Mouse (Mus musculus) skeletal muscle tissue, adult 2 months (tissue): ENCODE measurements around the gene Tmem38b.
"Not testable (repeated sequence)": the region's sequence is repeated elsewhere in the genome, so short reads cannot be mapped to it uniquely, and the experiment has no call there.

ENCODE experiments used
- DNase-seq: peaks from one replicate; pipeline ENCODE4 v3.0.0-alpha.2; 2012; ENCODE audit warnings: low read depth, low spot score

Gene Tmem38b

DNA sequence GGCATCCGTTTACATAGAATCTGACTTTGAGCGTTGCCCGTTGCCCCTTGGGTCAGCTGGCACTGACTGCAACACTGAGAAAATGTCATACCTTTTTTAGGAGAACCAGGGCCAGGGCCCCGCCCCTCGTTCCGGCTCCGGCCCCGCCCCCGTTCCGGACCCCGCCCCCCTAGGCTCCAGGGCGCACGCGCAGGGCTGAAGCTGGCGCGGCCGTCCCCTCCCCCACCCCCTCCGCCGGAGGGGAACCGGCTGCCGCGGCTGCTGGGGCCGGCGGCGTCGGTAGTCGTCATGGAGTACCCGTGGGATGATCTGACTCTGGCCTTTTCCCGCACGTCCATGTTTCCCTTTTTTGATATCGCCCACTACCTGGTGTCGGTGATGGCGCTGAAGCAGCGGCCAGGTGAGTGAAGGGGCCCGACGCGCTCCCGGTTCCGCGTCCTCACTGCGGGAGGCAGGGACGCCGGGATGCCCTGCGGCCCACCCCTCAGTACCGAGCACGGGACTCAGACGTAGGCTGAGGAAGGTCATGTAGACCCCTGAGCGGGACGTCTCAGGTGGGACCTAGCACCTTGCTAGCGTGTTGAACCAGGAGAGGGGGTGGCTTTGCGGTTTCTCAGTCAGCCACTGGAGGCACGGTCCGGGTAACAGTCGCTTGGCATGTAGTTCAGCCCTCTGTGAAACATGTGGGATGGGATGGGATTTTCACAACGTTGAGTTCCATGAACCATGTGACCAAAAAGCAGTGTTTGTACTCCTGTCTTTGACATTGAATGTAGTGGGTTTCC lies at the start of gene Tmem38b:
Gene Tmem38b (plus strand): TSS at position 225 of the 785 bp plus-strand sequence.
- peak; percentile 73 for DNase-seq

DNA sequence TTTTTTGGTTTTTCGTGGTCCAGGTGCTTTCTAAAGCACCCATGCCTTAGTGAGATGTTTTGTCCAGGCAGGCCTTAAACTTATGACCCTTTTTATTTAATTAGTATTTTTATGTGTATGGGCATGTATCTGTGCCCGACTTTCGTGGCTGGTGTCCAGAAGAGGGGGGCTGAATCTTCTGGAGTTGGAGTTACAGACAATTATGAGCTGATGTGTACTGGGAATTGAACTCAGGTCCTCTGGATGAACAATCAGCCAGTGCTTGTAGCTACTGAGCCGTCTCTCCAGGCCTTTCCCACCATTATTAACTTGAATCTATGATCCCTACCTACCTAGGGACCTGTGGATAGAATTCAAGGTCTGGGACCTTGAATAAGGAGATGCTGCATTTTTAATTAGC lies 44.4 kb upstream of the Tmem38b start:
- DNase-seq, result no peak

DNA sequence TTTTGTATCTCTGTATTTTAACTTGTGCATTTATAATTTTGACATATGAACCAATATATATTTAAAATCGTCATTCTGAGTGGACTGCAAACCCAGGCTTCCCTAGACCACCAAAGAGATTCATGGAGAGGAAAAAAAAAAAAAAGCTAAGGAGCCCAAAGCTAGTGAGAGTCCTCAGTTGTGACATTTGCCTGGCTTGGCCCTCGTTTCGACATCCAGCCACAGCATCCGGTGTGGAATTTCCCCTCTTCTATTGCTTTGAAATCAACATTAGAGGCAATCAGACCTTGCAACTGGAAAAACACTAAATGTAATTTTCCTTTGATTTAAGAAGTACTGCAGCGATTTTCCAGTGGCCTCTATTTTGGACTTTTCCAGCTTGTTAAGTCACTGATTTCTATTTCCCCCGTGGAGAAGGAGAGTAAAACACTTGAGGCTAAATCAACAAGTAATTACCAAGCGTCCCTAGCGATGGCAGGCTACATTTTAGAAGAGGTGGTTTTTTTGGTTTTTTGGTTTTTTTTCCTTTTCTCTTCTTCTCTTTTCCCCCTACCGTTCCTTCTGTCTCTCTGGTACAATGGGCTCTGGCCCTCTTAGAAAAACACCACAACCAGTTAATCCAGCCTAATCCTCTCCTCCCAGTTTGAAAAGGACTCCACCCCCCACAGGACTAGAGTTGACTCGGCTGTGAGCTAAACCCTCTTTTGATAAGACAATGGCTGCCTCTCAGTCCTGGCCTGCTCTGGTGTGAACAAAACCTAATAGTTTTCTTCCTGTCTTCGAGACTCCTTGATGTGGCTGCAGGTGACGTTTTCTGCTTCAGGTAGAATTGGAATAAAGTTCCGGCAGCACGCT lies 43.4 kb upstream of the Tmem38b start:
- no peak for DNase-seq

DNA sequence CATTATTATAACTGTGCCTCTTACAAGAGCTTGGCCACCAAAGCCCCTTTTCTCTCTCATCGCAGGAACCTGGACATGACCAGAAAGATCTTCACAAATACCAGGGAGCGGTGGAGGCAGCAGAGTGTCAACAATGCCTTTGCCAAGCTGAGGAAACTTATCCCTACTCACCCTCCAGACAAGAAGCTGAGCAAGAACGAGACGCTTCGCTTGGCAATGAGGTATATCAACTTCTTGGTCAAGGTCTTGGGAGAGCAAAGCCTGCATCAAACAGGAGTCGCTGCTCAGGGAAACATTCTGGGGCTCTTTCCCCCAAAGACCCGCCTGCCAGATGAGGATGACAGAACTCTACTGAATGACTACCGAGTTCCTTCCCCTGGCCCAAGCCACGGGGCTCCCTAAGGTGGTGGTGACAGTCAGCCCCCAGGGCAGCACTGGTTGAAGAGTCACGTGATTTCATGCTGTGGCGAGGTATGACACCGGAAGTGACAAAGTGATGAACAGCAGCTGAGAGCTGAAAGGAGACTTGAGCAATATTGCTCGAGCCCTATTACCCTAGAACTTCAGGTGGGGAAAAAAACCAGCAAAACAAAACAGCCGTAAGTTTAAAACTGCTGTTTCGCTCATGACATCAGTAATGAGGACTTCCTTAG lies 40.0 kb upstream of the Tmem38b start:
- no peak for DNase-seq

DNA sequence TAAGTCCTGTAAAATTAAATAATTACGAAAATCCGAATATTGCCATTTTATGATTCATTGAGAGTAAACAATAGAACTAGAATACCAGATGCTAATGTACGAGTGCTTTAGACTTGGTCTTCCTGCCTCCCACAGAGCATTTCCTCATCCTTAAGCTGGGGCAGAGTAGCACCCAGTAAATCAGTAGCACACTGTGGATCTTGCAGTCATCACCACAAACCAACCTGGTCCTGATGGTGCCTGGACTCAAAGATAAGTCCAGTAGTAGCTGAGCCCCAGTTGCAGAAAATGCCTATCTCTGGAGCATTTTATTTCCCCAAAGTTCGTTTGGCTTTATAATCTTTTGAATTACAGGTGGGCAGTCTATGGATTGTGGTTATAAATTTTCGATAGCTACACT lies 39.0 kb upstream of the Tmem38b start:
- DNase-seq, result no peak

DNA sequence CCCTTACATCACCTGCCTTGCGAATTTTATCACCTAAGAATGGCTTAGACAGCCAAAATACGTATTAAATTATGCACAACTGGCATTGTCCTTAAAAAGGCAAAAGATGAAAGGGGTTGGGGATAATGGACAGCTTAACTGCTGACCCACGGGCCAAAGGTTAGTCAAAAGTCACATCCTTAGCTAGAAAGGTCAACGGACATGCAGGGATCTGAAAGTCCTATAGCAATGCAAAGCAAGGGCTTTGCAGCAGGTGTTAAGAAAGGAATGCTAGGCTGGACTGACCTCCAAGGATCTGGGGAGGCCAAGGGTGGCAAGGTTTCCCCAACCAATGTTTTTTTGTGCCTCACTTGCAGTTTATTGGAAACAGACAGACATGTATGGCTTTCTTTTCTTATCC lies 36.5 kb upstream of the Tmem38b start:
- DNase-seq, result no peak

DNA sequence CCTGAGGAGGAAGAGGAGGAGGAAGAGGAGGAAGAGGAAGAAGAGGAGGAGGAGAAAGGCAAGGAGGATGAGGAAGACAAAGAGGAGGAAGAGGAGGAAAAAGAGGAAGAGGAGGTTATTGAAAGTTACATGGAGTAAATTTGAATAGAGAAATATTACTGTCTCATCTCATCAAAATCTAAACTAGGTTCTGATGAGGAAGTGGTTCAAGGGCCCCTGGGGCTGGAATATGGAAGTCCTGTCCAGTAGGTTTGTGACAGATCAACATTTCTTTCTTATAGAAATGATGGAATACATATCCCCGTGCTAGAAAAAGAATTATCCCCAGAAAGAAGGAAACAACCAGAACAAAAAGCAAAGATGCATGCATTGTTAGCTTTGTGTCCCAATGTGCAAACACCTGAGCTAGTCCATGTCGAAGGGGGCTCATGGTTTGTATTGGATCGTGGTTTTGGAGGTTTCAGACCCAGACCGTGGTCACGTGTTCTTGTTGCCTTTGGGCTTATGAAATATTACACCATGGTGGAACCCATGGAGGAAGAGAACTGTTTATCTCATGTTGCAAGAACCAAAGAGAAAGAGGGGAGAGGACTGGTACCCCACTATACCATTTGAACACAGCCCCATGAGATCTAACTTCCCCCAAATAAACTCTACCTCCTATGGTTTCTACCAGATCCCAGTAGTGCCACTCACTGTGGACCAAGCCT lies 31.4 kb upstream of the Tmem38b start:
- no peak for DNase-seq

DNA sequence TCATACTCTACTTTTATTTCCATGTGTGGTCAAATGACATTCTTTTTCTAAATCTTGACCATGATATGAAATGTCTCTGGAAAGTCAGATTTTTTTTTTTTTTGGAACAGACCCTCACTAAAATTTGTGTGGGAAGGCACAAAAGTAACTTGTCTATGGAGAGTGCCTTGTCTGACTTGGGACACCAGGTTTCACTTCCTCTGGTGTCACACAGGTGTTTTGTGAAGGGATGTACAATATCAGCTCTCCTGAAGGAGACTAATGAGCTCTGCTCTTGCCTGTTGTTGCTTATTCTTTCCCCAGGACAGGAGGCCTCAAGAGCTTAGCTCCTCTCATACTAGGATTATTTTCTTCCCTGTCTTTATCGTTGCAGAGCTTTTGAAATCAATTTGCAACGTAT lies 30.8 kb upstream of the Tmem38b start:
- DNase-seq, result no peak

DNA sequence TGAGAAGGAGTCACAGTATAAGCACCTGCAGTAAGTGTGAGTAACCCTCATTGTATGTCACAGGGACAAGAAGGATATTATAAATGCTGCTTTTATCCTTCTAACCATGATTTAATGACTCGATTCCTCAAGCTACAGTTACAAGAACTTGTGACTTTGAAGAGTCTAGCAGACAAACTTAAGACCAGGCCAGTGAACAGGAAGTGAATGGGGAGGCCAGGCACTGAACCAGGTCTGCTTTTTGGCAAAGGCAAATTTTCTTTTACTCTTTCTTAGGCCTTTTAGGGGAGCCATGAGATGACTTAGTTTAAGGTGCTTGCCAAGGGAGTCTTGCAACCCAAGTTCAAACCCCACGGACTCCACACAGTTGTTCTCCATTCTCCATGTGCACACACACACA lies 30.1 kb upstream of the Tmem38b start:
- DNase-seq, result no peak

DNA sequence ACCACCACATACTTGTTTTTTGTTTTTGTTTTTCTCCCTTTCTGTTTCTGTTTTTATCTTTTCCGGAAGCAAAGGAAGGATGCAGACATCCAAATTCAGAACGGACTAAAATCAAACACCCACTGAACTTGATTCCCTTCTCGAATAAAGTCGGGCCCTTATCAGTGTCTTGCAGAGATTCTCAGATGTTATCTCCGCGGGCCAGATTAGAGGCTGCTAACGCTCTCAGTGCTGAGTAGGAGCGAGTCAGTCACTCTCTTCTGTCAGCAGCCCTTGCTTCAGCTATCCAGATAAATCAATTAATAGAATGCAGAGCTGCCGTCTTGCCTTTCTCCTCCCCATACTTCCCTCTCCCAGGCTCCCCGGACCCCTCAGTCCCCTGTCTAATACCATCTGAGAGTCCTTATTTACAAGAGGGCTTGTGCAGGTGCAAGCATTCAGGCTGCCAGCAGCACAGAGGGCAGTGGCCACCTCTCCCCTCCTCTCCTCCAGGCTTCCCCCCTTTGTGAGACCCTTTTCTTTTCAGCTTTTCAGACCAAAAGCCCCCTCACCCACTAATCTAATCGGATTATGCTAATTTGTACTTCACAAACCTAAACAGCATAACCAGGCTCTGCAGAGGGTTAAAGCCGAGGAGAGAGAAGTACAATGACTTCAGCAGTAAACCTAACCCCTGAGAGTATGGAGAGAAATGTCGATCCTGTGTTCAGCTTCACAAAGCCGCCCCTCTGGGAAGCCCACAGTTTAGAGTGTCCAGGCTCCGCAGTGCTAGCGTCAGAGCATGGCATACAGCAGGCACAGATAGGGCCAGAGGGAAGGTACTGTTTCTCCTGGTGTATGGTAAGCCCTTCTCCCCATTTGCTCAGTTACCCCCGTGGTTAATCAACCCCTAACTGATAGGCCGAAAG lies 28.7 kb upstream of the Tmem38b start:
- no peak for DNase-seq

DNA sequence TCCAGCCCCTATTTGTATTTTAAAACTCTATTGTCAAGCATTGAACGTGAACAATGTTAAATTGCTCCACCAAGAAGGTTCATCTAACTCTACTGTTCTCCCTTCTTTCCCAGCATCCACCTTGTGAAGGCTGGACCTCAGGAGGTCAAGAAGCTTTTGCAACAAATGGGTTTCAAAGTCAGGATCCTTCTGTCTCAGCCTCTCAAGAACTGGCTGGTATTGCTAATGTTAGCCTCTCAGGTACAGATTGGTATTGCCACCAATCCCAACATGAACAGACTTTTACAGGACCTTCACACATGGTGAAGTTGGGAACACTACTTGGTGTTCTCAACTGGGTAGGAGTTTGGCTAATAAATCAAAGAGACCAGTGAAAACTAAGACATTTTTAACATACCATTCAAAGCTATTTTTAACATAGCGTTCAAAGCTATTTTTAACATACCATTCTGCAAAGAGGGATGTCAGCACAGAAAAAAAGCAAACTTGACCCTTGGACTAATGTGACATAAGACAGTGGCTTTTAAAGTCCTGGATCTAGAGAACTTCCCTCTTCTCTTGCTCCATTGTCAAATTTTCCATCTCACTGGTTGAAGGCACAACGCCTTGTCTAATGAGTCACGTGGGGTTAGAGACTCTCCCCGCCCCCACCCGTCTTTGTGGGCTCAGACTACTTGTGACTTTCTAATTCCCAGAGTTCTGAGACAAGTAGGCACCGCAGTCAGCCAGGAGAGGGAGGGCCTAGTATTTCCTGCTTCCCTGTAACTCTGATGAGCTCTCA lies 26.8 kb upstream of the Tmem38b start:
- no peak for DNase-seq

DNA sequence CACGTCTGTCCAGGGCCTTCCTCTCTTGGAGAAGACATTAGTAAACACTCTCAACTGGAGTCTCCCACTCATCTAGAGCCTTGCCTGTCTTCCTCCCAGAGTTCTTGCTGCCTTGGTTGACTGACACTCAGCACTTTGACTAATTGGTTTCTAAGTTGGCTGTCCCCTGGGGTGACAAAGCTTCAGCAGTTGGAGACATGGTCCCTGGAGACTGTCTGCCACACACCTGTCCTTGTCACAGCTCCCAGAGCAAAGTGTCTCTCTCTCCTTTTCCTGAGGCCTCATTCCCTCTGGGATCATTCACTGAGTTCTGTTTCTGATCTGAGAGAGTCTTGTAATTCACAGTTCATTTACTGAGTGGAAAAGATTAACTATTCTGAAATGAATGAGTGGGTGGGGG lies 26.1 kb upstream of the Tmem38b start:
- DNase-seq, result no peak

DNA sequence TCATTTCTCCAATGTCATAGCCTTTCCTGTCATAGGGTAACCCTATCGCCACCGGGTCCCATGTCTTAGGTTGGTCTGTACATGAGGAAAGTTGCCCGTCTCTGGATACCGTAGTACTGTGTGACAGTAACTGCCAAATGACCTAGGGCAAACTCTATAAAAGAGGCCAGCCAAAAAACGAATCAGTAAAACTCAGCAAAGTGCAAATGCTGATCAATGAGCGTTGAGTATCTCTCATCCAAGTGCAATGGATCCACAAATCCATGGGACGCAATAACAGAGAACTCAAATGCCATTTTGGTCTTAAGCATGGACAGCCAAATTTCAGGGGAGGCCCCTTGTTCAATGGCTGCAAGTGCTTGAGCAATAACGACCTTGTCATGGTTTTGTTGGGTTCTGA lies 22.2 kb upstream of the Tmem38b start:
- not testable (repeated sequence) for DNase-seq

DNA sequence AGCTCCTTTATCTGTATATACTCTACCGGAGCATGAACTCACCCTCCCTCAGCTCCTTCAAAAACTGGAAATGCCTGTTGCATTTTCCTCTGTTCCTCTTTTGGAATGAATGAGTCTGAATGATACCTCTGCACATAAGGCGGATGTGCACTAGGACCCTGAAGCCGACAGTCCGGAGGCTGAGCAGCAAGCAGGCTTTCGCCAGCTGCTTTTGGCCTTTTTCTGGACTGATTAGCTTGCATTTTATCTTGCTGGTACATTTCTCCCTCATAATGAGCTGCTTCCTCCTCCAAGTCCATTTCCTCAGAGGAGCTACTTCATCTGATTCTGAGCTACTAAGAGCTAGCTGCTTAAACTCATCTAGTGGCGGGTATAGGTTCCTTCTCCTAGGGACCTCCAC lies 19.4 kb upstream of the Tmem38b start:
- DNase-seq, result not testable (repeated sequence)

DNA sequence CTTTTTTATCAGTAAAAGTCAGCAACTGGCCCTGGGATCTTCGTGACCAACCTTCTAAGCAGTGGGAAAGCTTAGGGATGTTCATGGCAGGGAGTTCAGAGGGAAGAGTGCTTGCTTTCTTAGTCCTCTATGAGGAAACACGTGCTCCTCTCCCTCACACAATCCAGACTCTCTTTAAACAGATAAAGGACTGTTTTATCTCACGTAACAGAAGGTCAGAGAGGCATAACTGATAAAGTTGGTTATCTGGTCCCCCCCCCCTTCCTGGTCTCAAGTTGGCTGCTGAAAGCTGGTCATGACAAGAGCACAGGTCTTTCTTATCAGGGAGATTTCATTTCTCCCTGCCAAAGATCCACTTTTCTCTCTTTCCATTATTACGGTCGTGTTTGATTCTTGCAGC lies 7.5 kb upstream of the Tmem38b start:
- no peak for DNase-seq

DNA sequence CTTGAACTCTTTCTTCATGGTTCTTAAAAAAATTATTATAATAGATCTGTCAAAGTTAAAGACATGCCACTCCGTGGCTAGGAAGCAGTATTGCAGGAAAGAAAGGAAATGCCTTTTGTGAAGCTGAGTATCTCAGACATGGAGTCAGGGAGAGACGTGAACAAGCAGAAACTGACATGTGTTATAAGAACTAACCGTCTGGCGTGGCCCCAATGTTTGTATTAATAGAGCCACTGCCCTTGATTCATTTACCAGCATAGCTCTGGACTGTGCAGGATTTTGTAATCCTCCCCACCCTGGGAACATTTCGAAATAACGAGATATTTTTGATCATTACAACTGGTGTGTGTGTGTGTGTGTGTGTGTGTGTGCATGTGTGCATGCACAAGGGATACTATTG lies 2.1 kb upstream of the Tmem38b start:
- DNase-seq, result peak; percentile 74

DNA sequence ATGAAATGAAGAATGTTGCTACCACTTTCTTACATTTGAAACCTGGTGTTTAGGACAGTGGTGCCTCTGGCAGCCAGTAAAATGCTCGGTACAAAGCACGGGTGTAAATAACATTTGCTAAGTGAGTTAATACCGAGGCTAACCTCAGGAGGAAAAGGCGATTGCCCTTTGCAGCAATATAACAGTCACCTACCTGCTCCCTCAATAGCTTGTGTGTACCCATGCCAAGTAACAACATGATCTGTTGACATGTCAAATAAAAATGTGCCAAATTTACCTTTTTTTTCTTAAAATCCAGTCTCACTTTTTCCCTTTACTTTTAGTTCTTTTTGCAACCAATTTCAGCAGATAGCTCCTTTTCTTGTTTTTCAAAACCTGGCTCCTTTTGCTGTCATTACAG lies 1.0 kb upstream of the Tmem38b start:
- DNase-seq, result no peak

DNA sequence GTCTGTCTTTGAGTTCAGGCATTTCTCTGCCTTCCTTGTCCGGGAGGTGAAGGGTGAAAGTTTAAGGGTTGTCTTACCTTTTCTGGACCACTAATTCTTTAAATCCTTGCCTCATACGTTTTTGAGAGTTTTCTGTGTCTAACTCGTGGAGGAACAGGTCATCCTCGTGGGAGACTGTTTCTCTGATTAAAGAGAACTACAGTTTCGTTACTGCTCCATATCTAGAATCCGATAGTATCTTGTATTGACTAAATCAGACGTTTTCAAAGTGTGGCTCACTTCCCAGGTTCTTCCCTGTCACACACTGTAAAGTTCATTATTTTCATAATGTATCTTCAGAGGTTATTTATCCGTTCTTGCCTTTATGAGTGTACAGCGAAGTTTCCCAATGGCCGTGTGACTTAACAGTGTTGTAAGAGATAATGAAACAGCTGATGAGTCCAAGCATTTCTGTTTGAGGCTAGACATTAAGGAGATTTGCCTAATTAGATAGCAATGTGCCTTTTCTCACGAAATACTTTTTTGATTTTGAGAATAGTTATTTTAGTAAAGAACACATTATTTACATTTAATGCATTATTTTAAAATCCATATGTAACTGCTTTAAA lies 900 bp downstream of the Tmem38b start:
- no peak for DNase-seq

DNA sequence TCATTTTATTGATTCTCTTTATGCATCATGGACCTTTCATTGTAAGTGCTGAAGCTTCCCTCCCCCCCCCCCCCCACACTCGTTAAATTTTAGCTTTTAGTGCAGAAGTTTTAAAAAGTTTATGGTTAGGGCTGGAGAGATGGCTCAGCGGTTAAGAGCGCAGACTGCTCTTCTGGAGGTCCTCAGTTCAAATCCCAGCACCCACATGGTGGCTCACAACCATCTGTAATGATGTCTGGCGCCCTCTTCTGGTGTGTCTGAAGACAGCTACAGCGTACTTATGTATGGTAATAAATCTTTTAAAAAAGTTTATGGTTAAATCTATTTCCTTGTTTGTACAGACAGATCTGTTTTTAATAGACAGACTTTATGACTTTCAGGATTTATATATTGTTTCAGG lies 2.0 kb downstream of the Tmem38b start:
- DNase-seq, result no peak

DNA sequence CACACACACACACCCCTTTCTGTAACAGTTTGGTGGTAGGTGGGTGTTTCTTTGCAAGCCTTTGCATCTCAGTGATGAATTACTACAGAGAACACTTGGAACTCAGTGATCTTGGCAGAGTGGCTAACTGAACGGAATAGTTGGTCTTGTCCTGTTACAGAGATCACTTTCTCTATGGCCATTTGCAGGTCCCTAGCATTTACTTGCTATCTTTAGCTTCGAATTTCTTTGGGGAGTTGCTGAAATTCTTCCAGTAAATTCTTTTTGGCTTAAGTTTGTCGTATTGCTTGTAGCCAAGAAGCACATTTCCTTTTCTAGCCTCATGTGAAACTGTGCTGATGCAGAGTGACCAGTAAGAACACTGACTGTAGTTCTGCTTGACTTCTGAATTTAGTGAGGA lies 3.1 kb downstream of the Tmem38b start:
- DNase-seq, result peak; percentile 70
